17 mouse cellular contexts compared by ENCODE assay signal in the genomic region with DNA sequence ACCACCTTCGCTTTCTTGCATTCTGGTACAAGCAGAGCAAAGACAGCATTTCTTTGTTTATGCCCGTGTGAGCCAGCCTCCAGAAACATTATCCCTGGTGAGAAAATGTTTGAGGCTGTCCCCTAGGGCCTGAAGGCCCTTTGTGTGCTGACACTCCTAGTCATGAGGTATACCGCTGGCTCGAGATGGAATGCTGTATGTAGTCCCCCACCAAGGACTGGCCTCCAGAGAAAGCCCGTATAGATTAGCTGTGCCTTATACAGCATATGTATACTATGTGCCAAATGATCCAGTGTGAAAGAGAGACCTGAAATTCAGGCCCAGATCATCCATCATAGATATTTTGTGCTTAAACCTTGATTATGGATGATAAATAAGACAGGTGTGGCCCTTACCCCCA. TPM values are rescaled to one million over a fixed set of nuclear protein-coding genes. Genes with fewer than 3 reads are reported as not detected.
DNase-seq lines count a peak whose midpoint lies in the region; ATAC-seq lines count a peak whose summit lies in the region.
"Had no signal": no experiment of that assay in that cellular context is flagged by ENCODE, and none has a peak within 500 bp of the region (broad histone marks: within the 10 kb centered on the region; RNA-seq: fewer than 3 reads in every experiment).

No protein-coding gene starts in this region.

- H3K27me3 ChIP-seq in embryonic facial prominence, embryonic 10.5 days (replicated peaks; ENCODE audit: low read depth, poor library complexity, severe bottlenecking) = no peaks in the 10 kb centered on the region
- no peaks in the 10 kb centered on the region for H3K27me3 ChIP-seq in forebrain, embryonic 12.5 days
- H3K27me3 ChIP-seq in hindbrain, embryonic 13.5 days = no peaks in the 10 kb centered on the region
- H3K27me3 ChIP-seq in midbrain, embryonic 14.5 days (ENCODE audit: control insufficient read depth, insufficient read depth, low read length) = no peaks in the 10 kb centered on the region
- H3K27me3 ChIP-seq: embryonic facial prominence, embryonic 13.5 days; intestine, embryonic 15.5 days; kidney, embryonic 15.5 days had no signal

- H3K27ac ChIP-seq in embryonic facial prominence, embryonic 10.5 days (replicated peaks) = peak overlapping the region; percentile 26
- peak overlapping the region; percentile 82 for H3K27ac ChIP-seq in forebrain, embryonic 12.5 days
- H3K27ac ChIP-seq in hindbrain, embryonic 13.5 days = peak overlapping the region; percentile 80
- peak overlapping the region; percentile 67 for H3K27ac ChIP-seq in midbrain, embryonic 14.5 days (replicated peaks; ENCODE audit: low read depth, low read length)
- H3K27ac ChIP-seq: embryonic facial prominence, embryonic 13.5 days; intestine, embryonic 15.5 days; kidney, embryonic 15.5 days had no signal

- no peak overlapping the region for H3K4me3 ChIP-seq in embryonic facial prominence, embryonic 10.5 days
- H3K4me3 ChIP-seq in forebrain, embryonic 12.5 days (replicated peaks) = no peak overlapping the region
- H3K4me3 ChIP-seq in hindbrain, embryonic 13.5 days = no peak overlapping the region
- H3K4me3 ChIP-seq in midbrain, embryonic 14.5 days (replicated peaks; ENCODE audit: low read depth, low read length) = no peak overlapping the region
- H3K4me3 ChIP-seq: embryonic facial prominence, embryonic 13.5 days; intestine, embryonic 15.5 days; kidney, embryonic 15.5 days had no signal

- 60% methylated on average over 5 of the region's 5 CpGs for WGBS in embryonic facial prominence, embryonic 10.5 days
- 45% methylated on average over 5 of the region's 5 CpGs for WGBS in forebrain, embryonic 12.5 days
- 33% methylated on average over 5 of the region's 5 CpGs for WGBS in hindbrain, embryonic 13.5 days
- WGBS in midbrain, embryonic 14.5 days = 30% methylated on average over 5 of the region's 5 CpGs

- no peaks in the 10 kb centered on the region for H3K9me3 ChIP-seq in embryonic facial prominence, embryonic 10.5 days
- no peaks in the 10 kb centered on the region for H3K9me3 ChIP-seq in forebrain, embryonic 12.5 days
- H3K9me3 ChIP-seq in hindbrain, embryonic 13.5 days = no peaks in the 10 kb centered on the region
- H3K9me3 ChIP-seq in midbrain, embryonic 14.5 days (ENCODE audit: control insufficient read depth, low read length) = no peaks in the 10 kb centered on the region
- H3K9me3 ChIP-seq: embryonic facial prominence, embryonic 13.5 days; G1E; intestine, embryonic 15.5 days; kidney, embryonic 15.5 days had no signal

- H3K9ac ChIP-seq in forebrain, embryonic 12.5 days = no peak overlapping the region
- no peak overlapping the region for H3K9ac ChIP-seq in hindbrain, embryonic 13.5 days
- H3K9ac ChIP-seq in midbrain, embryonic 14.5 days (replicated peaks; ENCODE audit: low read length) = no peak overlapping the region
- H3K9ac ChIP-seq: embryonic facial prominence, embryonic 13.5 days; intestine, embryonic 15.5 days; kidney, embryonic 15.5 days had no signal

- H3K36me3 ChIP-seq in embryonic facial prominence, embryonic 10.5 days (replicated peaks) = peaks cover 75% of the 10 kb centered on the region
- peaks cover 31% of the 10 kb centered on the region for H3K36me3 ChIP-seq in forebrain, embryonic 12.5 days (replicated peaks)
- peaks cover 34% of the 10 kb centered on the region for H3K36me3 ChIP-seq in hindbrain, embryonic 13.5 days
- H3K36me3 ChIP-seq in midbrain, embryonic 14.5 days (ENCODE audit: control insufficient read depth, insufficient read depth, low read length) = peaks cover 24% of the 10 kb centered on the region

- no peak for DNase-seq in embryonic facial prominence, embryonic 10.5 days (ENCODE audit: low spot score)
- DNase-seq in midbrain, embryonic 14.5 days = no peak
- no peak for DNase-seq in B cell, adult 2 months
- no peak for DNase-seq in urinary bladder, adult 18-20 months (ENCODE audit: low spot score in 2 of 2)
- DNase-seq in kidney, postnatal 36 days = no peak
- no peak for DNase-seq in right cerebral cortex, postnatal 36 days (ENCODE audit: low spot score in 2 of 2)
- DNase-seq: adrenal gland, adult 8-10 months; cerebellum, adult 18-20 months; lung, postnatal 36 days; right cerebral cortex, postnatal 25 days; thymus, adult 18-20 months had no signal

- ATAC-seq in forebrain, embryonic 12.5 days (ENCODE audit: low FRiP score) = peak; percentile 39; the same call in 1 of the 2 replicates
- ATAC-seq in hindbrain, embryonic 13.5 days (ENCODE audit: low FRiP score) = peak; percentile 69; the same call in 1 of the 2 replicates
- ATAC-seq in midbrain, embryonic 14.5 days (ENCODE audit: low FRiP score, low TSS enrichment) = no peak
- ATAC-seq: intestine, embryonic 15.5 days had no signal

- H3K4me2 ChIP-seq in forebrain, embryonic 12.5 days = no peak overlapping the region
- no peak overlapping the region for H3K4me2 ChIP-seq in hindbrain, embryonic 13.5 days
- H3K4me2 ChIP-seq in midbrain, embryonic 14.5 days (ENCODE audit: low read length) = no peak overlapping the region
- H3K4me2 ChIP-seq: embryonic facial prominence, embryonic 13.5 days; intestine, embryonic 15.5 days; kidney, embryonic 15.5 days had no signal

- peaks cover 17% of the 10 kb centered on the region for H3K4me1 ChIP-seq in embryonic facial prominence, embryonic 10.5 days
- H3K4me1 ChIP-seq in forebrain, embryonic 12.5 days = peaks cover 15% of the 10 kb centered on the region
- peaks cover 18% of the 10 kb centered on the region for H3K4me1 ChIP-seq in hindbrain, embryonic 13.5 days (replicated peaks)
- H3K4me1 ChIP-seq in midbrain, embryonic 14.5 days (ENCODE audit: control insufficient read depth, insufficient read depth, low read length) = peaks cover 13% of the 10 kb centered on the region
- H3K4me1 ChIP-seq: intestine, embryonic 15.5 days; kidney, embryonic 15.5 days had no signal

RNA-seq across cellular contexts. Expression of a gene that starts 39.4 kb away (rescaled TPM):
- polyA plus RNA-seq in embryonic facial prominence, embryonic 10.5 days (2016; fragmentation: Nextera tagmentation; extraction: Ambion mirVana) = 81.1 and 84.4 TPM in 2 replicates
- 84.9 and 88.4 TPM in 2 replicates for polyA plus RNA-seq in forebrain, embryonic 12.5 days (2016; fragmentation: Nextera tagmentation; extraction: Ambion mirVana)
- polyA plus RNA-seq in hindbrain, embryonic 13.5 days (2015; fragmentation: Nextera tagmentation; extraction: Ambion mirVana) = 48.2 and 52.3 TPM in 2 replicates
- polyA plus RNA-seq in midbrain, embryonic 14.5 days (2014; fragmentation: Nextera tagmentation; extraction: Ambion mirVana) = 47.7 and 62.1 TPM in 2 replicates

RNA-seq across cellular contexts. Expression of a gene that starts 39.5 kb away (rescaled TPM):
- 20.8 and 21.6 TPM in 2 replicates for polyA plus RNA-seq in embryonic facial prominence, embryonic 10.5 days (2016; fragmentation: Nextera tagmentation; extraction: Ambion mirVana)
- polyA plus RNA-seq in forebrain, embryonic 12.5 days (2016; fragmentation: Nextera tagmentation; extraction: Ambion mirVana) = 21.7 and 25.2 TPM in 2 replicates
- 5.7 and 6.1 TPM in 2 replicates for polyA plus RNA-seq in hindbrain, embryonic 13.5 days (2015; fragmentation: Nextera tagmentation; extraction: Ambion mirVana)
- 5.4 and 6.5 TPM in 2 replicates for polyA plus RNA-seq in midbrain, embryonic 14.5 days (2014; fragmentation: Nextera tagmentation; extraction: Ambion mirVana)

RNA-seq across cellular contexts. Expression of a gene that starts 40.6 kb away (rescaled TPM):
- polyA plus RNA-seq in embryonic facial prominence, embryonic 10.5 days (2016; fragmentation: Nextera tagmentation; extraction: Ambion mirVana) = 0.09 and 0.16 TPM in 2 replicates
- 0.31 and 0.42 TPM in 2 replicates for polyA plus RNA-seq in forebrain, embryonic 12.5 days (2016; fragmentation: Nextera tagmentation; extraction: Ambion mirVana)
- polyA plus RNA-seq in hindbrain, embryonic 13.5 days (2015; fragmentation: Nextera tagmentation; extraction: Ambion mirVana) = 0.47 and 0.60 TPM in 2 replicates
- polyA plus RNA-seq in midbrain, embryonic 14.5 days (2014; fragmentation: Nextera tagmentation; extraction: Ambion mirVana) = 0.24 and 0.79 TPM in 2 replicates
- polyA plus RNA-seq: G1E had no signal

Comparison
In these comparisons a context has a peak if more than half of its experiments do, and no peak if none do; other contexts are left out.
1. H3K27ac ChIP-seq: peak in every context shown above with its lines; median percentile 82 in forebrain, embryonic 12.5 days; 80 in hindbrain, embryonic 13.5 days; 67 in midbrain, embryonic 14.5 days; 26 in embryonic facial prominence, embryonic 10.5 days.